Mouse (Mus musculus) bone marrow, adult 2 months (tissue): ENCODE measurements around the gene Bag3.

ENCODE experiments used
- CTCF ChIP-seq: fragments of 200-500 bp; IDR thresholded peaks from 2 replicates; pipeline ENCODE4 v1.5.1; 2011; ENCODE audit warnings: low read length, control low read depth; ENCODE audit not compliant: control insufficient read depth, insufficient read depth
- POLR2A ChIP-seq: fragments of 200-500 bp; IDR thresholded peaks from 2 replicates; pipeline ENCODE4 v1.6.1; 2011; ENCODE audit warnings: low read depth, mild to moderate bottlenecking, control low read depth, low read length, borderline replicate concordance; ENCODE audit not compliant: control insufficient read depth

GRCm38 (mm10) chr7:128549137-128549536 is 25.7 kb downstream of the Bag3 start:
- TF ChIP-seq CTCF (no peak), POLR2A (no peak)
